Mouse (Mus musculus) hindbrain, embryonic 15.5 days (tissue): ENCODE data around the gene Smo. TPM values are rescaled to one million over a fixed set of nuclear protein-coding genes. Genes with fewer than 3 reads are reported as not detected.

Experiments
- ATAC-seq: fragments of 200-750 bp; cut with Nextera tagmentation; 2 replicates; pipeline ENCODE4 v1.8.0; 2017; ENCODE audit warnings: low read depth, moderate number of reproducible peaks, moderate TSS enrichment; ENCODE audit not compliant: low FRiP score
- H3K27ac ChIP-seq: fragments of 300-500 bp; sonication (generic); replicated peaks from 2 replicates; pipeline ENCODE4 v1.5.1; 2015; ENCODE audit warnings: mild to moderate bottlenecking, inconsistent platforms
- H3K27me3 ChIP-seq: fragments of 300-500 bp; sonication (generic); 2 replicates; pipeline ENCODE4 v1.6.1; 2015; ENCODE audit warnings: control low read depth, inconsistent platforms
- H3K36me3 ChIP-seq: fragments of 300-500 bp; sonication (generic); 2 replicates; pipeline ENCODE4 v1.6.1; 2015; ENCODE audit warnings: control low read depth, inconsistent platforms
- H3K4me1 ChIP-seq: fragments of 300-500 bp; sonication (generic); replicated peaks from 2 replicates; pipeline ENCODE4 v1.6.1; 2015; ENCODE audit warnings: control low read depth, inconsistent platforms
- H3K4me2 ChIP-seq: fragments of 300-500 bp; sonication (generic); 2 replicates; pipeline ENCODE4 v1.6.1; 2015; ENCODE audit warnings: moderate library complexity, mild to moderate bottlenecking, inconsistent platforms
- H3K4me3 ChIP-seq: fragments of 300-500 bp; sonication (generic); 2 replicates; pipeline ENCODE4 v1.5.1; 2015; ENCODE audit warnings: mild to moderate bottlenecking, inconsistent platforms
- H3K9ac ChIP-seq: fragments of 300-500 bp; sonication (generic); 2 replicates; pipeline ENCODE4 v1.6.1; 2015; ENCODE audit warnings: inconsistent platforms
- H3K9me3 ChIP-seq: fragments of 300-500 bp; sonication (generic); 2 replicates; pipeline ENCODE4 v1.6.1; 2016; ENCODE audit warnings: control low read depth, inconsistent platforms
- WGBS: fragments of 180-500 bp; shearing (Covaris S2); methylation state at CpG from one replicate; pipeline ENCODE4 v1.1.7; 2015; 5-methylcytosine and 5-hydroxymethylcytosine counted together
- polyA plus RNA-seq: library from polyadenylated mRNA; unstranded; fragments of >200 nt; fragmentation: Nextera tagmentation; extraction: Ambion mirVana; gene quantifications from 2 replicates; pipeline ENCODE4 v1.2.1, GENCODE M21; 2015

Smo gene
- polyA plus RNA-seq = 14.7 and 15.7 TPM in 2 replicates

GRCm38 (mm10) chr6:29735336-29735688 is at the start of gene Smo:
Gene Smo (plus strand): TSS chr6:29735503.
- Histone ChIP-seq H3K4me1 (peaks cover 15% of the 10 kb centered on the region; the same call in 1 of the 2 replicates), H3K27me3 (no peaks in the 10 kb centered on the region), H3K4me3 (peak within 1 kb of the TSS; percentile 89), H3K27ac (peak within 1 kb of the TSS; percentile 85), H3K4me2 (peak within 1 kb of the TSS; percentile 99), H3K36me3 (no peaks in the 10 kb centered on the region), H3K9ac (peak within 1 kb of the TSS; percentile 67), H3K9me3 (no peaks in the 10 kb centered on the region)
- ATAC-seq = peak; percentile 94
- 2% methylated on average over 18 of the region's 30 CpGs for WGBS

GRCm38 (mm10) chr6:29685952-29686351 is 49.4 kb upstream of the Smo start:
- no peak for ATAC-seq
- WGBS = 81% methylated on average over 4 of the region's 4 CpGs
- H3K27ac ChIP-seq = no peak overlapping the region
- no peak overlapping the region for H3K9ac ChIP-seq
- no peak overlapping the region for H3K4me2 ChIP-seq
- no peaks in the 10 kb centered on the region for H3K27me3 ChIP-seq
- no peaks in the 10 kb centered on the region for H3K4me1 ChIP-seq
- no peaks in the 10 kb centered on the region for H3K9me3 ChIP-seq
- no peaks in the 10 kb centered on the region for H3K36me3 ChIP-seq
- no peak overlapping the region for H3K4me3 ChIP-seq

GRCm38 (mm10) chr6:29689458-29689857 is 45.8 kb upstream of the Smo start:
- ATAC-seq = no peak
- H3K9me3 ChIP-seq = no peaks in the 10 kb centered on the region
- no peak overlapping the region for H3K27ac ChIP-seq
- peaks cover 8% of the 10 kb centered on the region for H3K4me1 ChIP-seq
- H3K9ac ChIP-seq = no peak overlapping the region
- H3K36me3 ChIP-seq = no peaks in the 10 kb centered on the region
- H3K4me2 ChIP-seq = no peak overlapping the region
- H3K27me3 ChIP-seq = peaks cover 11% of the 10 kb centered on the region
- H3K4me3 ChIP-seq = no peak overlapping the region
- WGBS = 77% methylated on average over 8 of the region's 8 CpGs

DNA sequence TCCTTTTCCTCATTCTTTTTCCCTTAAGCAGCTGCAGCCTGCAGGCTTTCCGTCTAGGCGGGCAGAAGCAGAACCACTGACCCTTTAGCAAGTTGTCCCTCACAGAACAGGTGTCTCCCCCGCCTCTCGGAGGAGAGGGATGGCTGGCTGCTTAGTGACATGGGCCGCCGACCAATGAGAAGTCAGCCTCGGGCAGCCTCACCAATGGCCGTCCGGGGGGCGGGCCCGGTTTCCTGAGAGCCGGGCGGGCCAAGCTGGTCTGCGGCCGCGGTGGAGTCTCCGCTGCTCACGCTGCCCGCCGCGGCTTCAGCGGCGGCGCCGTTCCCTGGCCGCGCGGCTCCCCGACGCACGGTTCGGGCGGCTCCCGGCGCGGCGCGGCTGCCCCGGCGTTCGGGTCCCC is 41.4 kb upstream of the Smo start, which contains the start of gene Tspan33:
TSS of gene Tspan33 (plus strand) at position 270 of the 400 bp plus-strand sequence.
- ATAC-seq = peak; percentile 98
- Histone ChIP-seq H3K4me1 (peaks cover 19% of the 10 kb centered on the region), H3K4me2 (peak within 1 kb of the TSS; percentile 100), H3K27me3 (peaks cover 11% of the 10 kb centered on the region), H3K36me3 (no peaks in the 10 kb centered on the region), H3K4me3 (peak within 1 kb of the TSS; percentile 85), H3K9ac (peak within 1 kb of the TSS; percentile 69), H3K9me3 (no peaks in the 10 kb centered on the region), H3K27ac (peak within 1 kb of the TSS; percentile 43; the same call in 1 of the 2 replicates)
- 0% methylated on average over 37 of the region's 41 CpGs for WGBS

DNA sequence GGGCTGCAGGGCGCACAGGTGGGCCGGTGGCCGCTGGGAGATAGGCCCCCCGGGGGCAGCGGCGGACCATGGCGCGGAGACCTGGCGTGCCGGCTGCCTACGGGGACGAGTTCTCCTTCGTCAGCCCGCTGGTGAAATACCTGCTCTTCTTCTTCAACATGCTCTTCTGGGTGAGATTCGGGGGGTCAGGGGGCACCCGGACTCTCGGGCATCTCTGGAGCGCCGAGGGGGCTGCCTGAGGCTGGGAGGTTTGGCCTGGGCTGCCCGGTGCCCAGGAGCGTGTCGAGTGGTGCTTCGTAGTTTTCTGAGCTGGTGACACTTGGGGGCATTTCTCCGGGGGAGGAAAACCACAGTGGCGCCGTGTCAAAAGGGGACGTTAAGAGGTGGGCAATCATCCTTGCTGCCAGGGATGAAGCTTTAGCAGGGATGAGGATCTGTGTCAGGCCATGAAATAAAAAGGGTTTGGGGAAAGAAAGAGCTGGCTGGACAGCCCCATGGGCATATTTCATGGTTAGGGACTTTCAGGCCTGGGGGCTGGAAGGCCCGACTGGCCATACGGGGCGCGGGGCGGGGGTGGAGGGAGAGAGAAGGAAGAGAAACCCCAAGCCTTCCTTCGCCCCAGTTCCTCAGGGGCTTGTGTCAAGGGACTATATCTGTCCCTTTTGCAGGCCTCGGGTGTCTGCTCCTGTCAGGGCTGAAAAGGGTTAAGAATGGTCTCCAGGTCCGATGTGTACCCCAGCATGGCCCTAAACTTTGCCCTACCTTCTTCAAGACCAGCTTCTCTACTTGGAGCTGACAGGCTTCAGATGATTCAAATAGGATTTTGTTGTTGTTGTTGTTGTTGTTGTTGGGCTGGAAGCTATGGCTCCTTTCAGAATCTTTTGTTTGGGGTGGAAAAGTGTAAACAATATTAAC is 40.7 kb upstream of the Smo start:
- WGBS = 5% methylated on average over 32 of the region's 35 CpGs
- peak overlapping the region; percentile 100 for H3K4me2 ChIP-seq
- ATAC-seq = peak; percentile 39; the same call in 1 of the 2 replicates
- peak overlapping the region; percentile 85 for H3K4me3 ChIP-seq
- H3K36me3 ChIP-seq = no peaks in the 10 kb centered on the region
- H3K27me3 ChIP-seq = peaks cover 11% of the 10 kb centered on the region
- no peaks in the 10 kb centered on the region for H3K9me3 ChIP-seq
- H3K9ac ChIP-seq = peak overlapping the region; percentile 69
- peaks cover 19% of the 10 kb centered on the region for H3K4me1 ChIP-seq
- H3K27ac ChIP-seq = peak overlapping the region; percentile 43; the same call in 1 of the 2 replicates

DNA sequence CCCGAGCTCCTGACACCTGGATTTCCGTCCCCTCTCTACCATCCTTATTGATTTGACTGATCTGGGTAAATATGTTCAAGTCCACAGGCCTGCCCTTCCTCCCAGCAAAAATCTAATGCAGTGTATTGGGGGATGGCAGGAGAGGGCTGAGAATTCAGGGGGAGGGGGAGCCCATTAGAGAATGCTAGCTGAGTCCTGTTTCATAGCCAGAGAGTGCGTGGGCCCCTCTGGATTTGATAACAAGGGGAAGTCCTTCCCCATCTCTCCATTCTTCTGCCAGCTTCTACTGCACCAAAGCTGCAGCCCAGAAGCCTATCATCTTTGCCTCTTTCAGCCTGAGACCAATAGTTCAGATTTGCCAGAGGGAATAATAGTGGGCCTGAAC is 40.0 kb upstream of the Smo start:
- no peaks in the 10 kb centered on the region for H3K36me3 ChIP-seq
- H3K4me3 ChIP-seq = peak overlapping the region; percentile 85
- H3K27ac ChIP-seq = no peak overlapping the region
- peaks cover 19% of the 10 kb centered on the region for H3K4me1 ChIP-seq
- peak overlapping the region; percentile 100 for H3K4me2 ChIP-seq
- ATAC-seq = no peak
- peak overlapping the region; percentile 69; the same call in 1 of the 2 replicates for H3K9ac ChIP-seq
- H3K9me3 ChIP-seq = no peaks in the 10 kb centered on the region
- H3K27me3 ChIP-seq = peaks cover 11% of the 10 kb centered on the region
- 48% methylated on average over 3 of the region's 3 CpGs for WGBS

DNA sequence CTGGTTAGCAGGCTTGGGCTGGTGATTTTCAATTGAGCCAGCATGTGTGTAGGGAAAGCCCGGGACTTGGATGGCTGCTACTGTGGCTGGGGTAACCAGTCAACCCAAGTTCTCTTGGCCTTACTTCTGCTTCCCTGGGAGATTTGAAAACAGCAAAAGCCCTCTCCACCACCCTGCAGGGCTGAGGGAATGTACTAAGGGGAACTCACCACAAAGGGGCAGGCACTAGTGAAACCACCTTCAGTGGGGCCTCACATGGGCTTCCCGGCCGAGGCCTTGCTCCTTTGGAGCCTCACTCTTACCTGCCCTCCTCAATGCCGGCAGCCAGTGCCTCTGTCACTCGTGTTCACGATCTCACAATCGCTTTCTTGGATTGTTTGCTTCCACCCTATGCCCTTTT is 39.3 kb upstream of the Smo start:
- Histone ChIP-seq H3K4me2 (peak overlapping the region; percentile 100; the same call in 1 of the 2 replicates), H3K9me3 (no peaks in the 10 kb centered on the region), H3K27ac (no peak overlapping the region), H3K27me3 (peaks cover 11% of the 10 kb centered on the region), H3K36me3 (no peaks in the 10 kb centered on the region), H3K4me3 (no peak overlapping the region), H3K9ac (no peak overlapping the region), H3K4me1 (peaks cover 19% of the 10 kb centered on the region)
- no peak for ATAC-seq
- WGBS = 62% methylated on average over 7 of the region's 7 CpGs

DNA sequence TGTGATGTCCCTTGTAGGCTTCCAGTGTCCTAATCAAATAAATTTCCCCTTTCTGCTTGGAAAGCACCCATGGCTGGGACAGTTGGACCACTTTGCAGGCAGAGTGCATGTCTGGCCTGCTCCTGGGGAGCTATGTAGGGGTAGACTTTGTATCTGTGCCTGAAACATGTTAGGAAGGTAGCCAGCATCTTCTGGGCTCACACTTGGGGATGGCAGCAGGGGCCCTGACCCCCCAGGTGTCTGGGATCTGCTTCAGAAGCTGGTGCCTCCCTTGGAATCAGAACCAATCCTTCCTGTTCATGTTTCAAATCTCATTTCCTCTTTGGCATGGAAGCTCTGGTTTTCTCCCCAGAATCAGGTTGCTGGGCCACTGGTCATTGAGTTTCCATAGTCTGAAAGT is 38.2 kb upstream of the Smo start:
- H3K36me3 ChIP-seq = no peaks in the 10 kb centered on the region
- H3K4me1 ChIP-seq = peaks cover 19% of the 10 kb centered on the region
- no peak overlapping the region for H3K9ac ChIP-seq
- H3K4me2 ChIP-seq = no peak overlapping the region
- no peak overlapping the region for H3K27ac ChIP-seq
- no peak for ATAC-seq
- no peaks in the 10 kb centered on the region for H3K9me3 ChIP-seq
- peaks cover 11% of the 10 kb centered on the region for H3K27me3 ChIP-seq
- H3K4me3 ChIP-seq = no peak overlapping the region

GRCm38 (mm10) chr6:29697548-29697947 is 37.8 kb upstream of the Smo start:
- Histone ChIP-seq H3K9me3 (no peaks in the 10 kb centered on the region), H3K4me1 (peaks cover 19% of the 10 kb centered on the region), H3K27ac (no peak overlapping the region), H3K27me3 (peaks cover 9% of the 10 kb centered on the region), H3K4me3 (no peak overlapping the region), H3K4me2 (no peak overlapping the region), H3K9ac (no peak overlapping the region), H3K36me3 (no peaks in the 10 kb centered on the region)
- 45% methylated on average over 3 of the region's 3 CpGs for WGBS
- no peak for ATAC-seq

GRCm38 (mm10) chr6:29699085-29699745 is 36.1 kb upstream of the Smo start:
- 98% methylated on average over 7 of the region's 7 CpGs for WGBS
- ATAC-seq = no peak
- H3K9me3 ChIP-seq = no peaks in the 10 kb centered on the region
- H3K4me3 ChIP-seq = no peak overlapping the region
- no peaks in the 10 kb centered on the region for H3K27me3 ChIP-seq
- H3K36me3 ChIP-seq = no peaks in the 10 kb centered on the region
- no peak overlapping the region for H3K9ac ChIP-seq
- H3K4me1 ChIP-seq = peaks cover 13% of the 10 kb centered on the region
- no peak overlapping the region for H3K27ac ChIP-seq
- H3K4me2 ChIP-seq = no peak overlapping the region

GRCm38 (mm10) chr6:29701051-29701450 is 34.3 kb upstream of the Smo start:
- no peaks in the 10 kb centered on the region for H3K9me3 ChIP-seq
- H3K4me3 ChIP-seq = no peak overlapping the region
- no peak overlapping the region for H3K9ac ChIP-seq
- H3K4me1 ChIP-seq = no peaks in the 10 kb centered on the region
- H3K27ac ChIP-seq = no peak overlapping the region
- H3K4me2 ChIP-seq = no peak overlapping the region
- H3K36me3 ChIP-seq = no peaks in the 10 kb centered on the region
- no peak for ATAC-seq
- WGBS = 81% methylated on average over 6 of the region's 6 CpGs
- no peaks in the 10 kb centered on the region for H3K27me3 ChIP-seq

- no peak for ATAC-seq
- no peaks in the 10 kb centered on the region for H3K4me1 ChIP-seq
- H3K27me3 ChIP-seq = no peaks in the 10 kb centered on the region
- no peak overlapping the region for H3K9ac ChIP-seq
- H3K27ac ChIP-seq = no peak overlapping the region
- H3K9me3 ChIP-seq = no peaks in the 10 kb centered on the region
- H3K4me2 ChIP-seq = no peak overlapping the region
- 91% methylated on average over 3 of the region's 3 CpGs for WGBS
- no peaks in the 10 kb centered on the region for H3K36me3 ChIP-seq
- H3K4me3 ChIP-seq = no peak overlapping the region
Observed at GRCm38 (mm10) chr6:29702126-29702525, 33.2 kb upstream of the Smo start.
